Mouse (Mus musculus): Measurements from ENCODE around the gene Fam129c. TPM values are rescaled to one million over a fixed set of nuclear protein-coding genes. Genes with fewer than 3 reads are reported as not detected.
A peak's percentile ranks its signal among the peaks of the same experiment; 100 is the strongest.

Fam129c gene
- polyA plus RNA-seq, 1 experiment from 2014 or later = 6.9 TPM

- H3K9ac ChIP-seq = no peak within 1 kb of the TSS
- no peaks in the 10 kb centered on the region for H3K36me3 ChIP-seq
- ATAC-seq (ENCODE audit: low FRiP score) = no peak
- WGBS = 59% methylated on average over 3 of the region's 3 CpGs
- H3K4me1 ChIP-seq (replicated peaks) = peaks cover 27% of the 10 kb centered on the region
- no peak within 1 kb of the TSS for H3K4me3 ChIP-seq
- no peak within 1 kb of the TSS for H3K4me2 ChIP-seq
- H3K27ac ChIP-seq = no peak within 1 kb of the TSS
- 0 out of 2 replicates have a peak, but pooled peaks cover 4% of the 10 kb centered on the region for H3K9me3 ChIP-seq
- peaks cover 64% of the 10 kb centered on the region for H3K27me3 ChIP-seq
These were observed 30.9 kb upstream of the Fam129c start, which contains the start of gene Nxnl1 for GRCm38 (mm10) chr8:71566501-71566900. Gene Nxnl1 (minus strand): TSS chr8:71566601.

DNA sequence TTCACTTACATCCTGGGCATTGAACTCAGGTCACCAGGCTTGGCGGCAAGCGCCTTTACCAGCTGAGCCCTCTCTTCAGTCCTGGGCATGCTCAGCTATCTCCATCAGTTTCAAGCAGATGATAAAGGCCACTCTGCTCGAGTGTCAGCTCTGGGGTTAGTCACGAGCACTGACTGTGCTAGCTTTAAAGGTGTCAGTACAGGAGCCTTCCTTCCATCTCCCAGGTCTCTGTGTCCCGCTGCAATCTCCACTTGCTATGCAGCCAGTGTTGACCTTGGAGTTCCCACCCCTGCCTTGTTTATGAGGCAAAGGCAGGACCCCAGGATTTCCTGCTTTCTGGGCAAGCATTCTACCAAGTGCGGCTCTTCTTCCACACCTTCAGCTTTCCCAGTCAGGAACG, 29.9 kb upstream of the Fam129c start:
- WGBS = 78% methylated on average over 7 of the region's 7 CpGs

DNA sequence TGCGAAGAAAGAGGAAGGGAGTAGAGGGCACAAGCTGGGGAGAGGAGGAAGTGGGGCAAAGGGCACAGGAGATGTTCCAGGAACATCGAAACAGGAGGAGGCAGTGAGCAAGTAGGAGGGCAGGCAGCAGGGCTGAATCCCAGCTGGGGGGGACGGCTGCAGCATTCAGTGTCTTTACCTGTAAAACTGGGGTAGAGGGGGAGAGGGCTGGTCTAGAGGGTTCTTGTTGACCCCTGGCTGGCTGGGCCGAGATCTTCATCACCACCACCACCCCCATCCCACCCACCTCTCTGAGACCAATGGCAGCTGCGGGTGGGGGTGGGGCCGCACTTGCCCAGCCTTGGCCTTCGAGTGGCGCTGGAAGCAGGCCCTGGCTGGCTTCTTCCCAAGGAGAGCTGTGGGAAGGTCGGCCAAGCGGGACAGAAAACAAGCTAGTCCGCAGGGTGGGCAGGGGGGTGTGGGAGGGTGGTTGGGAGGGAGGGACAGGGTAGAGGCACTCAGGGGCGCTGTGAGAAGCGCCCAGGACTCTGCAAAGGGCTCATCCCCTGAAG, 29.0 kb upstream of the Fam129c start, which contains the start of gene Slc27a1:
Slc27a1 (plus strand) TSS at position 496 of the 551 bp plus-strand sequence.
- Histone ChIP-seq H3K27ac (peak within 1 kb of the TSS; percentile 83), H3K4me2 (peak within 1 kb of the TSS; percentile 81), H3K36me3 (no peaks in the 10 kb centered on the region; the same call in 1 of the 2 replicates), H3K4me3 (peak within 1 kb of the TSS; percentile 56), H3K9ac (peak within 1 kb of the TSS; percentile 82), H3K9me3 (0 out of 2 replicates have a peak, but pooled peaks cover 4% of the 10 kb centered on the region), H3K27me3 (peaks cover 44% of the 10 kb centered on the region), H3K4me1 (replicated peaks) (peaks cover 36% of the 10 kb centered on the region)
- 11% methylated on average over 13 of the region's 13 CpGs for WGBS
- ATAC-seq (ENCODE audit: low FRiP score) = 0 out of 2 replicates have a peak, but pooled peaks have one; percentile 2

More for the DNA sequence above, 29.9 kb upstream of the Fam129c start:
- Histone ChIP-seq H3K36me3 (no peaks in the 10 kb centered on the region), H3K4me1 (replicated peaks) (peaks cover 34% of the 10 kb centered on the region), H3K9me3 (0 out of 2 replicates have a peak, but pooled peaks cover 4% of the 10 kb centered on the region), H3K27ac (no peak overlapping the region), H3K4me3 (no peak overlapping the region), H3K27me3 (peaks cover 53% of the 10 kb centered on the region), H3K4me2 (no peak overlapping the region), H3K9ac (no peak overlapping the region)
- no peak for ATAC-seq (ENCODE audit: low FRiP score)

DNA sequence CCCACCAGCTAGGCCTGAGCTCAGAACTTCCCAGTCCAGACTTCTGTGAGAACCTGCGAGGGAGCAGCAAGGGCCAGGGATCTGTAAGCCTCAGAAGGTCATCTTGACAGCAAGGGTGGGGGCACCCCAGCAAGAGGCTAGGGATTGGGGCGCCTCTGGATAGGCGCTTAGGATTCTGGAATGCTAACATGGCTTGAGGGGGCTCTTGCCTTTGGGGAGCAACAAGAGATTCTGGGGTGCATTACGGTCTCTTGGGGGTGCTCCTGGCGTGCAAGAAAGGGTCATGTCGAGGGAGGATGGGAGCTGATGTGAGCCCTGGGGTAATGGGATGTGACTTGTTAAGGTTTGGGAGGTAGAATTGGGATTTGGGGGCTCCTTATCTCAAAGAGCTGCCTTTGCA, 28.5 kb upstream of the Fam129c start:
- Histone ChIP-seq H3K9ac (peak overlapping the region; percentile 82), H3K9me3 (0 out of 2 replicates have a peak, but pooled peaks cover 4% of the 10 kb centered on the region)
- WGBS = 19% methylated on average over 6 of the region's 6 CpGs

DNA sequence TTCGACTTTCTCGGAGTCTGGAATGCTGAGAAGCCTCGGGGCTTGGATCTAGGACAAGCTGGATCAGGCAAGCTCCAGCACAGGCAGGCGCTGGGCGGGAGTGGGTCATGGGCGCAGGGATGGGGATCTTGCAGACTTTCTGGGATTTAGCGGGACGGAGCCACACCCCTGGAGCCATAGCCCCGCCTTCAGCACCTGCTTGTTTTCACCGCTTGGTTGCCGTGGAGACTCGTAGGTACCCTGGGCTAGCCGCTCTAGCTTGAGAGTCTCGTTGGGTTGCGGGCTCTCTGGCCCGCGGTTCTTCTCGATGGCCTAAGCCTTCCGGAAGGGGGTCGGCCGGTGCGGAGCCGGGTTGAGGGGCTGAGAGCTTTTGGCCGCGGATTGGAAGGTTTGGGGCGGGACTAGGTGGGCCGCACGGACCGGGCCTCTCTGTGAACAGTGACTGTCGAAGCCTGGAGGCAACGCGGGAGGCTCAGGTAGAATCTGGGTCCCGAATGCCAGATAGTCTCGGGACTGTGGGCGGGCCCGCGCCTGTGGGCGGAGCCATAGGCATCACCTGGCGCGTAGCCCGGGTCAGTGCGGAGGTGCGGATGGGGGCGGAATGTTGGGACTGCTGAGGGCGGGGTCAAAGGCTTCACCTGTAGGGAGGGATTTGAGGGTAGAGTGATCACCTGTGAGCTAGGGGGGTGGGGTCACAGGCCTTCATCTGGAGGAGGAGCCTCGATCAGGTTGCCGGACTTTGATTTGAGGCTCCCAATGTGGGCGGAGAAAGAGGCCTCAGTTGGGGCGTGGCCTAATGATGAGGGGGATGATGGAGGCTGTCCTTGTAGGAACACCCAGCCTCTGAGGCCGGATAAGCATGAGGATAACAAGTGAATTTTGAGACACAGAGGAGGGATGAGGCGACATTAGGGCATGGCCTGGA, 27.8 kb upstream of the Fam129c start:
- H3K4me1 ChIP-seq (replicated peaks) = peaks cover 42% of the 10 kb centered on the region
- under 1% methylated on average over 51 of the region's 51 CpGs for WGBS
- H3K9ac ChIP-seq = peak overlapping the region; percentile 82
- peak overlapping the region; percentile 81 for H3K4me2 ChIP-seq
- H3K27me3 ChIP-seq = peaks cover 34% of the 10 kb centered on the region
- ATAC-seq (ENCODE audit: low FRiP score) = peak; percentile 85
- peak overlapping the region; percentile 83 for H3K27ac ChIP-seq
- H3K9me3 ChIP-seq = no peaks in the 10 kb centered on the region
- peak overlapping the region; percentile 56 for H3K4me3 ChIP-seq
- no peaks in the 10 kb centered on the region; the same call in 1 of the 2 replicates for H3K36me3 ChIP-seq

More for the DNA sequence above, 28.5 kb upstream of the Fam129c start:
- H3K4me2 ChIP-seq = peak overlapping the region; percentile 81
- H3K27ac ChIP-seq = peak overlapping the region; percentile 83
- no peaks in the 10 kb centered on the region; the same call in 1 of the 2 replicates for H3K36me3 ChIP-seq
- peaks cover 40% of the 10 kb centered on the region for H3K27me3 ChIP-seq
- H3K4me1 ChIP-seq (replicated peaks) = peaks cover 36% of the 10 kb centered on the region
- H3K4me3 ChIP-seq = peak overlapping the region; percentile 56
- ATAC-seq (ENCODE audit: low FRiP score) = 0 out of 2 replicates have a peak, but pooled peaks have one; percentile 0

- Histone ChIP-seq H3K9ac (peak overlapping the region; percentile 82), H3K27me3 (peaks cover 30% of the 10 kb centered on the region), H3K4me3 (peak overlapping the region; percentile 56), H3K4me2 (peak overlapping the region; percentile 81), H3K36me3 (no peaks in the 10 kb centered on the region; the same call in 1 of the 2 replicates), H3K4me1 (replicated peaks) (peaks cover 43% of the 10 kb centered on the region), H3K27ac (peak overlapping the region; percentile 83), H3K9me3 (no peaks in the 10 kb centered on the region)
- WGBS = under 1% methylated on average over 41 of the region's 41 CpGs
- ATAC-seq (ENCODE audit: low FRiP score) = peak; percentile 88
These were observed 27.0 kb upstream of the Fam129c start for GRCm38 (mm10) chr8:71570291-71570954.

GRCm38 (mm10) chr8:71572077-71572476, 25.4 kb upstream of the Fam129c start:
- H3K4me3 ChIP-seq = peak overlapping the region; percentile 56
- no peaks in the 10 kb centered on the region for H3K9me3 ChIP-seq
- peak overlapping the region; percentile 78 for H3K27ac ChIP-seq
- peak overlapping the region; percentile 81 for H3K4me2 ChIP-seq
- H3K27me3 ChIP-seq = peaks cover 18% of the 10 kb centered on the region
- ATAC-seq (ENCODE audit: low FRiP score) = no peak
- H3K36me3 ChIP-seq = no peaks in the 10 kb centered on the region; the same call in 1 of the 2 replicates
- peak overlapping the region; percentile 43; the same call in 1 of the 2 replicates for H3K9ac ChIP-seq
- H3K4me1 ChIP-seq (replicated peaks) = peaks cover 43% of the 10 kb centered on the region
- WGBS = 89% methylated on average over 2 of the region's 2 CpGs

- peak overlapping the region; percentile 4; the same call in 1 of the 2 replicates for H3K4me3 ChIP-seq
- peak overlapping the region; percentile 78 for H3K27ac ChIP-seq
- H3K27me3 ChIP-seq = peaks cover 9% of the 10 kb centered on the region
- H3K4me1 ChIP-seq (replicated peaks) = peaks cover 43% of the 10 kb centered on the region
- no peaks in the 10 kb centered on the region for H3K9me3 ChIP-seq
- H3K4me2 ChIP-seq = peak overlapping the region; percentile 81
- H3K9ac ChIP-seq = no peak overlapping the region
- ATAC-seq (ENCODE audit: low FRiP score) = no peak
- no peaks in the 10 kb centered on the region; the same call in 1 of the 2 replicates for H3K36me3 ChIP-seq
- 71% methylated on average over 9 of the region's 9 CpGs for WGBS
These were observed 24.4 kb upstream of the Fam129c start for GRCm38 (mm10) chr8:71572847-71573633.

GRCm38 (mm10) chr8:71574426-71574825, 23.0 kb upstream of the Fam129c start:
- no peak overlapping the region for H3K4me3 ChIP-seq
- no peak overlapping the region for H3K27ac ChIP-seq
- peaks cover 3% of the 10 kb centered on the region; the same call in 1 of the 2 replicates for H3K27me3 ChIP-seq
- H3K4me1 ChIP-seq (replicated peaks) = peaks cover 35% of the 10 kb centered on the region
- no peaks in the 10 kb centered on the region for H3K9me3 ChIP-seq
- WGBS = 78% methylated on average over 7 of the region's 7 CpGs
- H3K9ac ChIP-seq = no peak overlapping the region
- no peak for ATAC-seq (ENCODE audit: low FRiP score)
- H3K4me2 ChIP-seq = no peak overlapping the region
- H3K36me3 ChIP-seq = peaks cover 2% of the 10 kb centered on the region; the same call in 1 of the 2 replicates

DNA sequence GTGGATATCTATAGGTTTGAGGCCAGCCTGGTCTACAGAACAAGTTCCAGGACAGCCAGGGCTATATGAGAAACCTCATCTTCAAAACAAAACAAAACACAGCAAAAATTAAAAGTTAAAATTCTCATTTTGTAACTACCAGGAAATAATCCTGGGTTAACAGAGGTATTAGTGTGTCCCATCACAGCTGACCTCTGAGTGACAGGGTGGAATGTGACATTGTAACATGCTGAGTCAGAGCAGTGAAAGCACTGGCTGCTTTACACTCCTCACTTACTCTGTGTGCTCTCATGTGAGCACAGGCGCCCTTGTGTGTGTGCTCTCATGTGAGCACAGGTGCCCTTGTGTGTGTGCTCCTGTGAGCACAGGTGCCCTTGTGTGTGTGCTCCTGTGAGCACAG, 22.4 kb upstream of the Fam129c start:
- Histone ChIP-seq H3K36me3 (peaks cover 6% of the 10 kb centered on the region; the same call in 1 of the 2 replicates), H3K4me3 (no peak overlapping the region), H3K9me3 (no peaks in the 10 kb centered on the region), H3K27ac (no peak overlapping the region), H3K27me3 (peaks cover 9% of the 10 kb centered on the region; the same call in 1 of the 2 replicates), H3K9ac (no peak overlapping the region), H3K4me1 (replicated peaks) (peaks cover 41% of the 10 kb centered on the region), H3K4me2 (no peak overlapping the region)
- 75% methylated on average over 1 of the region's 1 CpGs for WGBS
- no peak for ATAC-seq (ENCODE audit: low FRiP score)

DNA sequence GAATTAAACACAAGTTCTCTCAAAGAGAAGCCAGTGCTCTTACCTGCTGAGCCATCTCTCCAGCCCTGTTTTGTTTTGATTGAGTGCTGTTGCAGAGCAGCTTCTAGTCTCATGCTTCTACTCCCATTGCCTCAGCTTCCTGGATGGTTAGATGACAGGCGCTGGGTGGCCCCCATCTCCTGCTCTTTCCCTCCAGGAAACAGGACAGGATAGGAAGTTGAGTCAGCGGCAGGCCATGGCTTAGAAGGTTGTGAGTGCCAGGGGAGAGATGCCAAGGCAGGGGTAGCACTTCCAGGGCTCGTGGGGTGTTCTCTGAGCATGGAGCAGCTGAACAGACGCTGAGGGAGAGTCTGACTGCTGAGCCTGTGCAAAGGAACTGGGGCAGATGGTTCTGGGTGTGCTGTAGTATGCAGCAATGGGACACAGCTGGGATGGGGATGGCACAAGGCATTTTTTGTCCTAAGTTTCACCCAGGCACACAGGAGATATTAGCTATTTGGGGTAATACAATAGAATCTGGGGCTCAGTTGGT, 19.5 kb upstream of the Fam129c start:
- H3K27ac ChIP-seq = no peak overlapping the region
- peaks cover 13% of the 10 kb centered on the region; the same call in 1 of the 2 replicates for H3K27me3 ChIP-seq
- H3K4me3 ChIP-seq = no peak overlapping the region
- ATAC-seq (ENCODE audit: low FRiP score) = no peak
- no peaks in the 10 kb centered on the region for H3K9me3 ChIP-seq
- H3K4me2 ChIP-seq = no peak overlapping the region
- H3K9ac ChIP-seq = no peak overlapping the region
- peaks cover 27% of the 10 kb centered on the region for H3K36me3 ChIP-seq
- WGBS = 73% methylated on average over 4 of the region's 4 CpGs
- H3K4me1 ChIP-seq (replicated peaks) = peaks cover 23% of the 10 kb centered on the region
